Mouse (Mus musculus): ENCODE measurements at regions not wholly inside any gene's neighbourhood (a gene's known extent, or its start where the extent isn't known, plus 50 kb on each side); places are given as distances from the start of the nearest gene placed in this dataset.

GRCm38 (mm10) chr9:122487001-122487400 lies 135.6 kb downstream of the Abhd5 start:
- H3K4me2 ChIP-seq (ENCODE audit: low read depth, low read length) = no peak overlapping the region
- no peaks in the 10 kb centered on the region for H3K27me3 ChIP-seq (ENCODE audit: control insufficient read depth, insufficient read depth, low read depth, low read length)
- no peaks in the 10 kb centered on the region for H3K36me3 ChIP-seq (ENCODE audit: control insufficient read depth, insufficient read depth, low read length)
- no peaks in the 10 kb centered on the region for H3K9me3 ChIP-seq (ENCODE audit: control insufficient read depth, low read length)
- H3K9ac ChIP-seq (ENCODE audit: low read length) = no peak overlapping the region
- no peak overlapping the region for H3K4me3 ChIP-seq (ENCODE audit: low read length)
- ATAC-seq (ENCODE audit: low read depth) = no peak
- WGBS = 77% methylated on average over 5 of the region's 5 CpGs
- H3K4me1 ChIP-seq (replicated peaks; ENCODE audit: control insufficient read depth, insufficient read depth, low read length) = no peaks in the 10 kb centered on the region
- H3K27ac ChIP-seq (ENCODE audit: low read length) = no peak overlapping the region

- Histone ChIP-seq H3K4me2 (ENCODE audit: low read depth, low read length) (no peak overlapping the region), H3K36me3 (ENCODE audit: control insufficient read depth, insufficient read depth, low read length) (no peaks in the 10 kb centered on the region), H3K27ac (ENCODE audit: low read length) (no peak overlapping the region), H3K27me3 (ENCODE audit: control insufficient read depth, insufficient read depth, low read depth, low read length) (no peaks in the 10 kb centered on the region), H3K4me3 (ENCODE audit: low read length) (no peak overlapping the region), H3K4me1 (replicated peaks; ENCODE audit: control insufficient read depth, insufficient read depth, low read length) (no peaks in the 10 kb centered on the region), H3K9ac (ENCODE audit: low read length) (no peak overlapping the region), H3K9me3 (ENCODE audit: control insufficient read depth, low read length) (no peaks in the 10 kb centered on the region)
- no peak for ATAC-seq (ENCODE audit: low read depth)
- 63% methylated on average over 9 of the region's 9 CpGs for WGBS
Observed at GRCm38 (mm10) chr9:122494691-122495090, 143.3 kb downstream of the Abhd5 start.

- Histone ChIP-seq H3K9ac (ENCODE audit: low read length) (no peak overlapping the region), H3K4me3 (ENCODE audit: low read length) (no peak overlapping the region), H3K27ac (ENCODE audit: low read length) (no peak overlapping the region), H3K4me2 (ENCODE audit: low read depth, low read length) (no peak overlapping the region), H3K36me3 (ENCODE audit: control insufficient read depth, insufficient read depth, low read length) (no peaks in the 10 kb centered on the region), H3K4me1 (replicated peaks; ENCODE audit: control insufficient read depth, insufficient read depth, low read length) (no peaks in the 10 kb centered on the region), H3K27me3 (ENCODE audit: control insufficient read depth, insufficient read depth, low read depth, low read length) (no peaks in the 10 kb centered on the region), H3K9me3 (ENCODE audit: control insufficient read depth, low read length) (no peaks in the 10 kb centered on the region)
- ATAC-seq (ENCODE audit: low read depth) = no peak
- WGBS = 73% methylated on average over 2 of the region's 2 CpGs
Observed at GRCm38 (mm10) chr9:122496482-122496985, 145.1 kb downstream of the Abhd5 start.

- WGBS = 30% methylated on average over 13 of the region's 13 CpGs
Observed at GRCm38 (mm10) chr9:122501864-122502341, 150.5 kb downstream of the Abhd5 start.

GRCm38 (mm10) chr9:122521569-122521968 lies 170.2 kb downstream of the Abhd5 start:
- Histone ChIP-seq H3K9ac (ENCODE audit: low read length) (no peak overlapping the region), H3K4me2 (ENCODE audit: low read depth, low read length) (no peak overlapping the region), H3K36me3 (ENCODE audit: control insufficient read depth, insufficient read depth, low read length) (no peaks in the 10 kb centered on the region), H3K27me3 (ENCODE audit: control insufficient read depth, insufficient read depth, low read depth, low read length) (no peaks in the 10 kb centered on the region), H3K27ac (ENCODE audit: low read length) (no peak overlapping the region), H3K9me3 (ENCODE audit: control insufficient read depth, low read length) (no peaks in the 10 kb centered on the region), H3K4me1 (replicated peaks; ENCODE audit: control insufficient read depth, insufficient read depth, low read length) (no peaks in the 10 kb centered on the region), H3K4me3 (ENCODE audit: low read length) (no peak overlapping the region)
- ATAC-seq (ENCODE audit: low read depth) = no peak
- 59% methylated on average over 5 of the region's 5 CpGs for WGBS

More at GRCm38 (mm10) chr9:122501864-122502341, 150.5 kb downstream of the Abhd5 start:
- H3K9ac ChIP-seq (ENCODE audit: low read length) = no peak overlapping the region
- ATAC-seq (ENCODE audit: low read depth) = no peak
- no peaks in the 10 kb centered on the region for H3K4me1 ChIP-seq (replicated peaks; ENCODE audit: control insufficient read depth, insufficient read depth, low read length)
- H3K27me3 ChIP-seq (ENCODE audit: control insufficient read depth, insufficient read depth, low read depth, low read length) = no peaks in the 10 kb centered on the region
- no peak overlapping the region for H3K27ac ChIP-seq (ENCODE audit: low read length)
- no peaks in the 10 kb centered on the region for H3K36me3 ChIP-seq (ENCODE audit: control insufficient read depth, insufficient read depth, low read length)
- H3K4me3 ChIP-seq (ENCODE audit: low read length) = no peak overlapping the region
- H3K9me3 ChIP-seq (ENCODE audit: control insufficient read depth, low read length) = no peaks in the 10 kb centered on the region
- H3K4me2 ChIP-seq (ENCODE audit: low read depth, low read length) = no peak overlapping the region

GRCm38 (mm10) chr9:122525621-122526055 lies 174.2 kb downstream of the Abhd5 start:
- Histone ChIP-seq H3K9ac (ENCODE audit: low read length) (no peak overlapping the region), H3K36me3 (ENCODE audit: control insufficient read depth, insufficient read depth, low read length) (no peaks in the 10 kb centered on the region), H3K4me2 (ENCODE audit: low read depth, low read length) (no peak overlapping the region), H3K9me3 (ENCODE audit: control insufficient read depth, low read length) (no peaks in the 10 kb centered on the region), H3K4me3 (ENCODE audit: low read length) (no peak overlapping the region), H3K27me3 (ENCODE audit: control insufficient read depth, insufficient read depth, low read depth, low read length) (no peaks in the 10 kb centered on the region), H3K27ac (ENCODE audit: low read length) (no peak overlapping the region), H3K4me1 (replicated peaks; ENCODE audit: control insufficient read depth, insufficient read depth, low read length) (no peaks in the 10 kb centered on the region)
- 43% methylated on average over 10 of the region's 10 CpGs for WGBS
- ATAC-seq (ENCODE audit: low read depth) = no peak

- Histone ChIP-seq H3K36me3 (ENCODE audit: control insufficient read depth, insufficient read depth, low read length) (no peaks in the 10 kb centered on the region), H3K9me3 (ENCODE audit: control insufficient read depth, low read length) (no peaks in the 10 kb centered on the region), H3K4me2 (ENCODE audit: low read depth, low read length) (no peak overlapping the region), H3K27ac (ENCODE audit: low read length) (no peak overlapping the region), H3K9ac (ENCODE audit: low read length) (no peak overlapping the region), H3K27me3 (ENCODE audit: control insufficient read depth, insufficient read depth, low read depth, low read length) (no peaks in the 10 kb centered on the region), H3K4me3 (ENCODE audit: low read length) (no peak overlapping the region), H3K4me1 (replicated peaks; ENCODE audit: control insufficient read depth, insufficient read depth, low read length) (no peaks in the 10 kb centered on the region)
- 67% methylated on average over 6 of the region's 6 CpGs for WGBS
- ATAC-seq (ENCODE audit: low read depth) = no peak
Observed at GRCm38 (mm10) chr9:122528267-122528666, 176.9 kb downstream of the Abhd5 start.

- H3K4me3 ChIP-seq (ENCODE audit: low read length) = no peak overlapping the region
- 0 out of 2 replicates have a peak, but pooled peaks cover 3% of the 10 kb centered on the region for H3K4me1 ChIP-seq (replicated peaks; ENCODE audit: control insufficient read depth, insufficient read depth, low read length)
- H3K36me3 ChIP-seq (ENCODE audit: control insufficient read depth, insufficient read depth, low read length) = no peaks in the 10 kb centered on the region
- no peaks in the 10 kb centered on the region for H3K27me3 ChIP-seq (ENCODE audit: control insufficient read depth, insufficient read depth, low read depth, low read length)
- ATAC-seq (ENCODE audit: low read depth) = no peak
- no peak overlapping the region for H3K4me2 ChIP-seq (ENCODE audit: low read depth, low read length)
- no peak overlapping the region for H3K9ac ChIP-seq (ENCODE audit: low read length)
- H3K27ac ChIP-seq (ENCODE audit: low read length) = no peak overlapping the region
- no peaks in the 10 kb centered on the region for H3K9me3 ChIP-seq (ENCODE audit: control insufficient read depth, low read length)
Observed at GRCm38 (mm10) chr9:122529721-122530120, 178.3 kb downstream of the Abhd5 start.

GRCm38 (mm10) chr9:122531806-122532205 lies 180.4 kb downstream of the Abhd5 start:
- H3K4me3 ChIP-seq (ENCODE audit: low read length) = no peak overlapping the region
- 71% methylated on average over 2 of the region's 2 CpGs for WGBS
- no peak overlapping the region for H3K4me2 ChIP-seq (ENCODE audit: low read depth, low read length)
- no peak overlapping the region for H3K9ac ChIP-seq (ENCODE audit: low read length)
- H3K4me1 ChIP-seq (replicated peaks; ENCODE audit: control insufficient read depth, insufficient read depth, low read length) = 0 out of 2 replicates have a peak, but pooled peaks cover 3% of the 10 kb centered on the region
- no peaks in the 10 kb centered on the region for H3K36me3 ChIP-seq (ENCODE audit: control insufficient read depth, insufficient read depth, low read length)
- H3K27me3 ChIP-seq (ENCODE audit: control insufficient read depth, insufficient read depth, low read depth, low read length) = no peaks in the 10 kb centered on the region
- H3K27ac ChIP-seq (ENCODE audit: low read length) = no peak overlapping the region
- no peak for ATAC-seq (ENCODE audit: low read depth)
- no peaks in the 10 kb centered on the region for H3K9me3 ChIP-seq (ENCODE audit: control insufficient read depth, low read length)

Measured in lung, embryonic 16.5 days (tissue).